Mouse (Mus musculus) liver, adult 2 months (tissue): ENCODE measurements around the gene Hemk1. TPM values are rescaled to one million over a fixed set of nuclear protein-coding genes. Genes with fewer than 3 reads are reported as not detected.

Experiments used
- DNase-seq: peaks from one replicate; pipeline ENCODE4 v3.0.0-alpha.2; 2011; ENCODE audit warnings: low read depth, low spot score; ENCODE audit errors: extremely low read depth
- H3K27ac ChIP-seq: fragments of 200-500 bp; replicated peaks from 2 replicates; pipeline ENCODE4 v1.5.1; 2012; ENCODE audit warnings: low read depth, mild to moderate bottlenecking, control low read depth, inconsistent platforms, low read length; ENCODE audit not compliant: insufficient read depth
- H3K27me3 ChIP-seq: fragments of 200-500 bp; 2 replicates; pipeline ENCODE4 v1.6.1; 2012; ENCODE audit warnings: mild to moderate bottlenecking, moderate library complexity, low read length, inconsistent platforms; ENCODE audit not compliant: control insufficient read depth, insufficient read depth
- H3K36me3 ChIP-seq: fragments of 200-500 bp; 2 replicates; pipeline ENCODE4 v1.6.1; 2012; ENCODE audit warnings: low read length, inconsistent platforms; ENCODE audit not compliant: control insufficient read depth, insufficient read depth
- H3K4me1 ChIP-seq: fragments of 200-500 bp; 2 replicates; pipeline ENCODE4 v1.6.1; 2011; ENCODE audit warnings: low read length; ENCODE audit not compliant: control insufficient read depth, insufficient read depth
- H3K4me3 ChIP-seq: fragments of 200-500 bp; 2 replicates; pipeline ENCODE4 v1.5.1; 2011; ENCODE audit warnings: low read depth, mild to moderate bottlenecking, control low read depth, low read length, moderate library complexity; ENCODE audit not compliant: insufficient read depth
- H3K79me2 ChIP-seq: fragments of 200-500 bp; 2 replicates; pipeline ENCODE4 v1.6.1; 2012; ENCODE audit warnings: inconsistent platforms, mild to moderate bottlenecking, low read length, moderate library complexity; ENCODE audit not compliant: control insufficient read depth, insufficient read depth
- H3K9ac ChIP-seq: fragments of 200-500 bp; 2 replicates; pipeline ENCODE4 v1.6.1; 2012; ENCODE audit warnings: low read depth, mild to moderate bottlenecking, control low read depth, inconsistent platforms, low read length
- CTCF ChIP-seq: fragments of 200-500 bp; IDR thresholded peaks from 2 replicates; pipeline ENCODE4 v1.5.1; 2011; ENCODE audit warnings: low read depth, low read length, control low read depth
- POLR2A ChIP-seq: fragments of 200-500 bp; IDR thresholded peaks from 2 replicates; pipeline ENCODE4 v1.6.1; 2011; ENCODE audit warnings: low read length, control low read depth; ENCODE audit not compliant: insufficient read depth; ENCODE audit errors: extremely low read depth
- WGBS: fragments of 180-500 bp; shearing (Covaris S2); methylation state at CpG from one replicate; pipeline ENCODE4 v1.1.7; 2018; 5-methylcytosine and 5-hydroxymethylcytosine counted together
- polyA plus RNA-seq: library from polyadenylated mRNA; depleted of rRNA; stranded (reverse); fragments of >200 nt; gene quantifications from 2 replicates; pipeline ENCODE4 v1.2.3, GENCODE M21; 2012; rRNA removed
- total RNA-seq: library from RNA; depleted of rRNA; stranded (reverse); fragments of >200 nt; gene quantifications from 2 replicates; pipeline ENCODE4 v1.2.3, GENCODE M21; 2014; rRNA removed

Hemk1 gene
- total and polyA plus RNA-seq, 2 experiments = 18.4 to 28.1 TPM

GRCm38 (mm10) chr9:107279378-107280321 lies 58.5 kb downstream of the Hemk1 start:
- no peak overlapping the region for H3K9ac ChIP-seq
- no peak overlapping the region for H3K27ac ChIP-seq
- DNase-seq = no peak
- H3K27me3 ChIP-seq = no peaks in the 10 kb centered on the region
- WGBS = 52% methylated on average over 16 of the region's 16 CpGs
- H3K4me1 ChIP-seq = peaks cover 2% of the 10 kb centered on the region; the same call in 1 of the 2 replicates
- H3K79me2 ChIP-seq = no peaks in the 10 kb centered on the region
- no peaks in the 10 kb centered on the region for H3K36me3 ChIP-seq
- TF ChIP-seq POLR2A (no peak), CTCF (no peak)
- H3K4me3 ChIP-seq = no peak overlapping the region

GRCm38 (mm10) chr9:107278527-107279377 lies 59.4 kb downstream of the Hemk1 start:
- TF ChIP-seq POLR2A (no peak), CTCF (no peak)
- no peak for DNase-seq
- Histone ChIP-seq H3K27me3 (no peaks in the 10 kb centered on the region), H3K27ac (no peak overlapping the region), H3K4me3 (no peak overlapping the region), H3K36me3 (no peaks in the 10 kb centered on the region), H3K9ac (no peak overlapping the region), H3K79me2 (no peaks in the 10 kb centered on the region), H3K4me1 (peaks cover 2% of the 10 kb centered on the region; the same call in 1 of the 2 replicates)
- 49% methylated on average over 8 of the region's 8 CpGs for WGBS

- Histone ChIP-seq H3K79me2 (no peaks in the 10 kb centered on the region), H3K27me3 (no peaks in the 10 kb centered on the region), H3K4me3 (no peak overlapping the region), H3K4me1 (peaks cover 2% of the 10 kb centered on the region; the same call in 1 of the 2 replicates), H3K27ac (no peak overlapping the region), H3K9ac (no peak overlapping the region), H3K36me3 (no peaks in the 10 kb centered on the region)
- no peak for TF ChIP-seq POLR2A
- no peak for TF ChIP-seq CTCF
- 80% methylated on average over 4 of the region's 4 CpGs for WGBS
- no peak for DNase-seq
These were observed 60.0 kb downstream of the Hemk1 start for GRCm38 (mm10) chr9:107278126-107278525.

GRCm38 (mm10) chr9:107277603-107278002 lies 60.5 kb downstream of the Hemk1 start:
- Histone ChIP-seq H3K27me3 (no peaks in the 10 kb centered on the region), H3K4me1 (peaks cover 2% of the 10 kb centered on the region; the same call in 1 of the 2 replicates), H3K9ac (no peak overlapping the region), H3K79me2 (no peaks in the 10 kb centered on the region), H3K4me3 (no peak overlapping the region), H3K27ac (no peak overlapping the region), H3K36me3 (no peaks in the 10 kb centered on the region)
- TF ChIP-seq POLR2A (no peak), CTCF (no peak)
- DNase-seq = no peak
- 78% methylated on average over 7 of the region's 7 CpGs for WGBS

Other genes with a start within 250 kb of the Hemk1 start
- gene Dock3, start 106.4 kb downstream of the Hemk1 start, total RNA-seq = 0.20 TPM in 1 of 2 replicates, not detected in the other
- gene Dock3, start 106.4 kb downstream of the Hemk1 start, polyA plus RNA-seq = not detected in 2 replicates
- 1.8 and 3.4 TPM in 2 replicates for gene Mapkapk3, start 48.5 kb downstream of the Hemk1 start, total RNA-seq
- gene Mapkapk3, start 48.5 kb downstream of the Hemk1 start, polyA plus RNA-seq = 3.9 and 6.0 TPM in 2 replicates
- gene Cish, start 42.3 kb downstream of the Hemk1 start, total RNA-seq = 0.55 and 1.7 TPM in 2 replicates
- 10.1 and 32.8 TPM in 2 replicates for gene Cish, start 42.3 kb downstream of the Hemk1 start, polyA plus RNA-seq
- 0.46 and 0.67 TPM in 2 replicates for gene 6430571L13Rik, start 2.3 kb upstream of the Hemk1 start, total RNA-seq
- gene 6430571L13Rik, start 2.3 kb upstream of the Hemk1 start, polyA plus RNA-seq = 1.2 and 1.6 TPM in 2 replicates
- gene Cacna2d2, start 61.3 kb upstream of the Hemk1 start, total RNA-seq = not detected in 2 replicates
- gene Cacna2d2, start 61.3 kb upstream of the Hemk1 start, polyA plus RNA-seq = not detected in 2 replicates
- 10.9 and 14.0 TPM in 2 replicates for gene Tmem115, start 195.6 kb upstream of the Hemk1 start, total RNA-seq
- gene Tmem115, start 195.6 kb upstream of the Hemk1 start, polyA plus RNA-seq = 40.2 and 47.3 TPM in 2 replicates
- gene Cyb561d2, start 203.8 kb upstream of the Hemk1 start, total RNA-seq = 11.0 and 11.9 TPM in 2 replicates
- 31.0 and 33.7 TPM in 2 replicates for gene Cyb561d2, start 203.8 kb upstream of the Hemk1 start, polyA plus RNA-seq
- 18.5 and 21.7 TPM in 2 replicates for gene Nprl2, start 203.9 kb upstream of the Hemk1 start, total RNA-seq
- gene Nprl2, start 203.9 kb upstream of the Hemk1 start, polyA plus RNA-seq = 24.8 and 26.8 TPM in 2 replicates
- 0.27 and 0.28 TPM in 2 replicates for gene Zmynd10, start 208.9 kb upstream of the Hemk1 start, total RNA-seq
- gene Zmynd10, start 208.9 kb upstream of the Hemk1 start, polyA plus RNA-seq = 0.10 and 0.20 TPM in 2 replicates
- 6.0 and 6.6 TPM in 2 replicates for gene Rassf1, start 213.2 kb upstream of the Hemk1 start, total RNA-seq
- gene Rassf1, start 213.2 kb upstream of the Hemk1 start, polyA plus RNA-seq = 5.0 and 7.0 TPM in 2 replicates
- gene Tusc2, start 224.9 kb upstream of the Hemk1 start, total RNA-seq = 22.6 and 27.4 TPM in 2 replicates
- gene Tusc2, start 224.9 kb upstream of the Hemk1 start, polyA plus RNA-seq = 52.8 and 58.1 TPM in 2 replicates
- 38.4 and 49.0 TPM in 2 replicates for gene Hyal2, start 229.6 kb upstream of the Hemk1 start, total RNA-seq
- 64.1 and 66.3 TPM in 2 replicates for gene Hyal2, start 229.6 kb upstream of the Hemk1 start, polyA plus RNA-seq
- 33.2 TPM in 2 replicates for gene Hyal1, start 238.6 kb upstream of the Hemk1 start, total RNA-seq
- 35.1 and 43.4 TPM in 2 replicates for gene Hyal1, start 238.6 kb upstream of the Hemk1 start, polyA plus RNA-seq
- gene Naa80, start 240.5 kb upstream of the Hemk1 start, total RNA-seq = 12.3 and 12.8 TPM in 2 replicates
- 88.5 and 130 TPM in 2 replicates for gene Naa80, start 240.5 kb upstream of the Hemk1 start, polyA plus RNA-seq
- 0.13 and 0.18 TPM in 2 replicates for gene Hyal3, start 242.5 kb upstream of the Hemk1 start, total RNA-seq
- 0.29 and 0.54 TPM in 2 replicates for gene Hyal3, start 242.5 kb upstream of the Hemk1 start, polyA plus RNA-seq
- 21.5 and 32.2 TPM in 2 replicates for gene Ifrd2, start 249.3 kb upstream of the Hemk1 start, total RNA-seq
- gene Ifrd2, start 249.3 kb upstream of the Hemk1 start, polyA plus RNA-seq = 54.6 and 56.2 TPM in 2 replicates